Mouse (Mus musculus) hindbrain, embryonic 11.5 days (tissue): ENCODE results near the gene Dbp. TPM values are rescaled to one million over a fixed set of nuclear protein-coding genes. Genes with fewer than 3 reads are reported as not detected.

Experiments used
- ATAC-seq: fragments of 200-750 bp; cut with Nextera tagmentation; 2 replicates; pipeline ENCODE4 v1.8.0; 2017; ENCODE audit warnings: mild to moderate bottlenecking, moderate TSS enrichment, moderate library complexity; ENCODE audit not compliant: low FRiP score
- DNase-seq: peaks from one replicate; pipeline ENCODE4 v3.0.0-alpha.2; 2015; ENCODE audit warnings: low spot score
- H3K27ac ChIP-seq: fragments of 300-500 bp; sonication (generic); 2 replicates; pipeline ENCODE4 v1.5.1; 2014; ENCODE audit warnings: mild to moderate bottlenecking, low read depth, low read length
- H3K27me3 ChIP-seq: fragments of 300-500 bp; sonication (generic); 2 replicates; pipeline ENCODE4 v1.6.1; 2014; ENCODE audit warnings: mild to moderate bottlenecking, low read length, moderate library complexity, mixed read lengths; ENCODE audit not compliant: control insufficient read depth, insufficient read depth
- H3K36me3 ChIP-seq: fragments of 300-500 bp; sonication (generic); 2 replicates; pipeline ENCODE4 v1.6.1; 2014; ENCODE audit warnings: mild to moderate bottlenecking, low read length, moderate library complexity, mixed read lengths; ENCODE audit not compliant: control insufficient read depth, insufficient read depth
- H3K4me1 ChIP-seq: fragments of 300-500 bp; sonication (generic); replicated peaks from 2 replicates; pipeline ENCODE4 v1.6.1; 2014; ENCODE audit warnings: low read length, mixed read lengths; ENCODE audit not compliant: control insufficient read depth, insufficient read depth
- H3K4me2 ChIP-seq: fragments of 300-500 bp; sonication (generic); replicated peaks from 2 replicates; pipeline ENCODE4 v1.6.1; 2014; ENCODE audit warnings: mild to moderate bottlenecking, low read depth, low read length
- H3K4me3 ChIP-seq: fragments of 300-500 bp; sonication (generic); 2 replicates; pipeline ENCODE4 v1.5.1; 2014; ENCODE audit warnings: low read depth, low read length
- H3K9ac ChIP-seq: fragments of 300-500 bp; sonication (generic); 2 replicates; pipeline ENCODE4 v1.6.1; 2014; ENCODE audit warnings: low read depth, low read length
- H3K9me3 ChIP-seq: fragments of 300-500 bp; sonication (generic); 2 replicates; pipeline ENCODE4 v1.6.1; 2016; ENCODE audit warnings: low read length; ENCODE audit not compliant: control insufficient read depth
- WGBS: fragments of 180-500 bp; shearing (Covaris S2); extraction: QIAGEN DNeasy Blood & Tissue Kit; methylation state at CpG from one replicate; pipeline ENCODE4 v1.1.7; 2014; 5-methylcytosine and 5-hydroxymethylcytosine counted together
- polyA plus RNA-seq: library from polyadenylated mRNA; unstranded; fragments of >200 nt; fragmentation: Nextera tagmentation; extraction: Ambion mirVana; gene quantifications from 2 replicates; pipeline ENCODE4 v1.2.1, GENCODE M21; 2014

Gene Dbp
- polyA plus RNA-seq, 1 experiment from 2014 or later: 2.2 TPM

- WGBS: 84% methylated on average over 6 of the region's 6 CpGs
- Histone ChIP-seq H3K27ac (no peak overlapping the region), H3K4me1 (peaks cover 23% of the 10 kb centered on the region)
These were observed 9.1 kb downstream of the Dbp start for GRCm38 (mm10) chr7:45713881-45714520.

GRCm38 (mm10) chr7:45714630-45715089, 9.8 kb downstream of the Dbp start:
- DNase-seq (no peak), ATAC-seq (peak; percentile 61; the same call in 1 of the 2 replicates)
- H3K4me1 ChIP-seq: peaks cover 21% of the 10 kb centered on the region
- peak overlapping the region; percentile 65 for H3K4me3 ChIP-seq
- no peak overlapping the region for H3K27ac ChIP-seq
- no peaks in the 10 kb centered on the region for H3K27me3 ChIP-seq
- 9% methylated on average over 14 of the region's 14 CpGs for WGBS
- H3K36me3 ChIP-seq: peaks cover 13% of the 10 kb centered on the region
- H3K9ac ChIP-seq: peak overlapping the region; percentile 71
- peak overlapping the region; percentile 86 for H3K4me2 ChIP-seq
- no peaks in the 10 kb centered on the region for H3K9me3 ChIP-seq

More at GRCm38 (mm10) chr7:45713881-45714520, 9.1 kb downstream of the Dbp start:
- Histone ChIP-seq H3K27me3 (no peaks in the 10 kb centered on the region), H3K4me3 (peak overlapping the region; percentile 65), H3K9ac (no peak overlapping the region), H3K4me2 (peak overlapping the region; percentile 86), H3K9me3 (no peaks in the 10 kb centered on the region), H3K36me3 (peaks cover 13% of the 10 kb centered on the region)
- ATAC-seq (no peak), DNase-seq (no peak)

GRCm38 (mm10) chr7:45715090-45715708, 10.3 kb downstream of the Dbp start, which contains the start of gene Rpl18:
Gene Rpl18, plus strand, starts transcription at chr7:45715457.
- no peaks in the 10 kb centered on the region for H3K27me3 ChIP-seq
- H3K27ac ChIP-seq: peak within 1 kb of the TSS; percentile 34; the same call in 1 of the 2 replicates
- H3K9me3 ChIP-seq: no peaks in the 10 kb centered on the region
- peak within 1 kb of the TSS; percentile 86 for H3K4me2 ChIP-seq
- peak; percentile 95 for DNase-seq
- peak; percentile 91 for ATAC-seq
- WGBS: 8% methylated on average over 34 of the region's 34 CpGs
- H3K36me3 ChIP-seq: peaks cover 16% of the 10 kb centered on the region
- H3K4me1 ChIP-seq: peaks cover 17% of the 10 kb centered on the region
- peak within 1 kb of the TSS; percentile 65 for H3K4me3 ChIP-seq
- peak within 1 kb of the TSS; percentile 71 for H3K9ac ChIP-seq

GRCm38 (mm10) chr7:45715741-45716459, 11.0 kb downstream of the Dbp start:
- H3K4me3 ChIP-seq: peak overlapping the region; percentile 65
- H3K27ac ChIP-seq: peak overlapping the region; percentile 34; the same call in 1 of the 2 replicates
- H3K4me2 ChIP-seq: peak overlapping the region; percentile 86
- H3K9ac ChIP-seq: 0 out of 2 replicates have a peak overlapping the region, but pooled peaks have one; percentile 17
- ATAC-seq (no peak), DNase-seq (no peak)
- H3K4me1 ChIP-seq: peaks cover 17% of the 10 kb centered on the region
- no peaks in the 10 kb centered on the region for H3K9me3 ChIP-seq
- 87% methylated on average over 19 of the region's 19 CpGs for WGBS
- H3K36me3 ChIP-seq: peaks cover 15% of the 10 kb centered on the region
- H3K27me3 ChIP-seq: no peaks in the 10 kb centered on the region

- Histone ChIP-seq H3K4me2 (peak overlapping the region; percentile 86; the same call in 1 of the 2 replicates), H3K27me3 (no peaks in the 10 kb centered on the region), H3K9ac (no peak overlapping the region), H3K4me3 (peak overlapping the region; percentile 93; the same call in 1 of the 2 replicates), H3K4me1 (peaks cover 17% of the 10 kb centered on the region), H3K9me3 (no peaks in the 10 kb centered on the region), H3K27ac (no peak overlapping the region), H3K36me3 (peaks cover 17% of the 10 kb centered on the region)
- WGBS: 86% methylated on average over 3 of the region's 3 CpGs
- DNase-seq: no peak
- no peak for ATAC-seq
These were observed 11.6 kb downstream of the Dbp start for GRCm38 (mm10) chr7:45716460-45716857.

- H3K4me3 ChIP-seq: peak overlapping the region; percentile 93
- no peaks in the 10 kb centered on the region for H3K9me3 ChIP-seq
- 11% methylated on average over 31 of the region's 31 CpGs for WGBS
- H3K36me3 ChIP-seq: peaks cover 14% of the 10 kb centered on the region
- ATAC-seq: peak; percentile 47
- H3K9ac ChIP-seq: peak overlapping the region; percentile 90
- no peak for DNase-seq
- peak overlapping the region; percentile 84 for H3K4me2 ChIP-seq
- peak overlapping the region; percentile 81 for H3K27ac ChIP-seq
- H3K4me1 ChIP-seq: peaks cover 17% of the 10 kb centered on the region
- H3K27me3 ChIP-seq: no peaks in the 10 kb centered on the region
These were observed 12.3 kb downstream of the Dbp start for GRCm38 (mm10) chr7:45716952-45717917.

- Histone ChIP-seq H3K27me3 (no peaks in the 10 kb centered on the region), H3K27ac (peak within 1 kb of the TSS; percentile 81), H3K4me3 (peak within 1 kb of the TSS; percentile 93), H3K4me1 (peaks cover 17% of the 10 kb centered on the region), H3K9me3 (no peaks in the 10 kb centered on the region), H3K4me2 (peak within 1 kb of the TSS; percentile 84), H3K9ac (peak within 1 kb of the TSS; percentile 95), H3K36me3 (peaks cover 10% of the 10 kb centered on the region)
- WGBS: 0% methylated on average over 39 of the region's 41 CpGs
- ATAC-seq (peak; percentile 69), DNase-seq (peak; percentile 100)
These were observed 13.0 kb downstream of the Dbp start, which contains the start of gene Sphk2 for GRCm38 (mm10) chr7:45717918-45718297. Gene Sphk2, minus strand, starts transcription at chr7:45718002.
